Mouse (Mus musculus): ENCODE data around the gene Ifnab. TPM values are rescaled to one million over a fixed set of nuclear protein-coding genes. Genes with fewer than 3 reads are reported as not detected.

Gene Ifnab
- polyA plus RNA-seq, 1 experiment from 2014 or later: not detected

- 89% methylated on average over 1 of the region's 1 CpGs for WGBS
- Histone ChIP-seq H3K4me1 (ENCODE audit: control insufficient read depth, insufficient read depth, low read depth, low read length) (no peaks in the 10 kb centered on the region), H3K9ac (ENCODE audit: low read depth, low read length) (no peak overlapping the region), H3K4me2 (ENCODE audit: low read length) (no peak overlapping the region), H3K9me3 (ENCODE audit: control insufficient read depth, low read length) (no peaks in the 10 kb centered on the region), H3K36me3 (ENCODE audit: control insufficient read depth, insufficient read depth, low read length) (no peaks in the 10 kb centered on the region), H3K27me3 (replicated peaks; ENCODE audit: control insufficient read depth, insufficient read depth, low read length) (no peaks in the 10 kb centered on the region), H3K27ac (ENCODE audit: low read depth, low read length) (no peak overlapping the region), H3K4me3 (ENCODE audit: low read length) (no peak overlapping the region)
- no peak for ATAC-seq
Observed at GRCm38 (mm10) chr4:88692537-88692936, 1.4 kb upstream of the Ifnab start.

DNA sequence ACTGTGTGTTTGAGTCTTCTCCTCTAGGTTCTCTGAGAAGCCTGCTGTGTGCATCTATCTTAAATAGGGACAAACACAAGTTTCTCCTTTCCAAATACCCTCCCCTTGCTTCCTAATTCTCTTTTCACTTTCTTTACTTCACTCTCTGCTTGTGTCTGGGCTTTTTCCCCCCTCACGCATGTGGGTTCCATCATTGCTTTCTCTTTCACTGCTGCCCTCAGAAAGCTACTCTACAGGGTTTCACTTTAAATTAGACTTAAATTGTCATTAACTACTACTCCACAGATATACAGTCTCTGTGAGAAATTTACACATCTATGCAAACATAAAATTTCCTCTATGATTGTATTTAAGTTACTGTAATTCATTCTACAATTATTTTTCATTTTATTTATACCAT lies 7.3 kb downstream of the Ifnab start, which contains the start of gene Ifna2:
Gene Ifna2, minus strand, starts transcription at position 101 of the 400 bp plus-strand sequence.
- Histone ChIP-seq H3K27me3 (replicated peaks; ENCODE audit: control insufficient read depth, insufficient read depth, low read length) (no peaks in the 10 kb centered on the region), H3K4me3 (ENCODE audit: low read length) (no peak within 1 kb of the TSS), H3K9me3 (ENCODE audit: control insufficient read depth, low read length) (no peaks in the 10 kb centered on the region), H3K36me3 (ENCODE audit: control insufficient read depth, insufficient read depth, low read length) (no peaks in the 10 kb centered on the region), H3K4me1 (ENCODE audit: control insufficient read depth, insufficient read depth, low read depth, low read length) (no peaks in the 10 kb centered on the region), H3K4me2 (ENCODE audit: low read length) (no peak within 1 kb of the TSS), H3K27ac (ENCODE audit: low read depth, low read length) (no peak within 1 kb of the TSS), H3K9ac (ENCODE audit: low read depth, low read length) (no peak within 1 kb of the TSS)
- no peak for ATAC-seq
- WGBS: 94% methylated on average over 1 of the region's 1 CpGs

GRCm38 (mm10) chr4:88681353-88681752 lies 9.8 kb downstream of the Ifnab start:
- H3K9me3 ChIP-seq (ENCODE audit: control insufficient read depth, low read length): no peaks in the 10 kb centered on the region
- H3K4me2 ChIP-seq (ENCODE audit: low read length): no peak overlapping the region
- H3K27me3 ChIP-seq (replicated peaks; ENCODE audit: control insufficient read depth, insufficient read depth, low read length): no peaks in the 10 kb centered on the region
- H3K4me1 ChIP-seq (ENCODE audit: control insufficient read depth, insufficient read depth, low read depth, low read length): no peaks in the 10 kb centered on the region
- H3K9ac ChIP-seq (ENCODE audit: low read depth, low read length): no peak overlapping the region
- no peaks in the 10 kb centered on the region for H3K36me3 ChIP-seq (ENCODE audit: control insufficient read depth, insufficient read depth, low read length)
- no peak for ATAC-seq
- H3K27ac ChIP-seq (ENCODE audit: low read depth, low read length): no peak overlapping the region
- WGBS: 77% methylated on average over 3 of the region's 3 CpGs
- H3K4me3 ChIP-seq (ENCODE audit: low read length): no peak overlapping the region

GRCm38 (mm10) chr4:88680362-88680761 lies 10.8 kb downstream of the Ifnab start:
- H3K27ac ChIP-seq (ENCODE audit: low read depth, low read length): no peak overlapping the region
- no peak overlapping the region for H3K4me3 ChIP-seq (ENCODE audit: low read length)
- H3K9ac ChIP-seq (ENCODE audit: low read depth, low read length): no peak overlapping the region
- H3K27me3 ChIP-seq (replicated peaks; ENCODE audit: control insufficient read depth, insufficient read depth, low read length): no peaks in the 10 kb centered on the region
- no peaks in the 10 kb centered on the region for H3K4me1 ChIP-seq (ENCODE audit: control insufficient read depth, insufficient read depth, low read depth, low read length)
- no peaks in the 10 kb centered on the region for H3K9me3 ChIP-seq (ENCODE audit: control insufficient read depth, low read length)
- H3K4me2 ChIP-seq (ENCODE audit: low read length): no peak overlapping the region
- 49% methylated on average over 8 of the region's 8 CpGs for WGBS
- no peak for ATAC-seq
- H3K36me3 ChIP-seq (ENCODE audit: control insufficient read depth, insufficient read depth, low read length): no peaks in the 10 kb centered on the region

DNA sequence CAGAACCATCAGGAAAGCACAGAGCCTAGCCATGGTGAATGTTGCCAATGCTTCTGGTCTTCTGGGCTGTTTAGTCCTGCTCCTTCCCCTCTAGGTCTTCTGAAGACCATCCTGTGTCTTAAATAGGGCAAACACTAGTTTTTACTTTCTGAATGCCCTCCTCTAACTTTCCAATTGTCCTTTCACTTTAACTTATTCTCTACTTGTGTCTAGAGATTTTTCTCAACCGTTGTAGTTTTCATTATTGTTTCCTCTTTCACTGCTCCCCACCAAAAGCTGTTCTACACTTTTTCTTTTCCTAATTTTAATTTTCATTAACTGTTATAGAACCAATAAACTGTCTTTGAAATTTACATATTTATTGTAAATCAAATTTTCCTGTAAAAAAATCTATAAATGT lies 14.3 kb downstream of the Ifnab start, which contains the start of gene Ifna16:
Gene Ifna16, minus strand, starts transcription at position 101 of the 400 bp plus-strand sequence.
- H3K9ac ChIP-seq (ENCODE audit: low read depth, low read length): no peak within 1 kb of the TSS
- no peak within 1 kb of the TSS for H3K27ac ChIP-seq (ENCODE audit: low read depth, low read length)
- no peaks in the 10 kb centered on the region for H3K36me3 ChIP-seq (ENCODE audit: control insufficient read depth, insufficient read depth, low read length)
- WGBS: 91% methylated on average over 1 of the region's 1 CpGs
- no peak within 1 kb of the TSS for H3K4me3 ChIP-seq (ENCODE audit: low read length)
- no peaks in the 10 kb centered on the region for H3K4me1 ChIP-seq (ENCODE audit: control insufficient read depth, insufficient read depth, low read depth, low read length)
- no peaks in the 10 kb centered on the region for H3K27me3 ChIP-seq (replicated peaks; ENCODE audit: control insufficient read depth, insufficient read depth, low read length)
- no peak for ATAC-seq
- no peaks in the 10 kb centered on the region for H3K9me3 ChIP-seq (ENCODE audit: control insufficient read depth, low read length)
- no peak within 1 kb of the TSS for H3K4me2 ChIP-seq (ENCODE audit: low read length)

GRCm38 (mm10) chr4:88655461-88655860 lies 35.7 kb downstream of the Ifnab start:
- 59% methylated on average over 1 of the region's 1 CpGs for WGBS
- no peak overlapping the region for H3K9ac ChIP-seq (ENCODE audit: low read depth, low read length)
- no peak overlapping the region for H3K4me3 ChIP-seq (ENCODE audit: low read length)
- no peak overlapping the region for H3K4me2 ChIP-seq (ENCODE audit: low read length)
- H3K4me1 ChIP-seq (ENCODE audit: control insufficient read depth, insufficient read depth, low read depth, low read length): no peaks in the 10 kb centered on the region
- no peaks in the 10 kb centered on the region for H3K9me3 ChIP-seq (ENCODE audit: control insufficient read depth, low read length)
- H3K27me3 ChIP-seq (replicated peaks; ENCODE audit: control insufficient read depth, insufficient read depth, low read length): no peaks in the 10 kb centered on the region
- no peak for ATAC-seq
- no peaks in the 10 kb centered on the region for H3K36me3 ChIP-seq (ENCODE audit: control insufficient read depth, insufficient read depth, low read length)
- H3K27ac ChIP-seq (ENCODE audit: low read depth, low read length): no peak overlapping the region

- WGBS: 74% methylated on average over 3 of the region's 3 CpGs
- Histone ChIP-seq H3K9ac (ENCODE audit: low read depth, low read length) (no peak overlapping the region), H3K9me3 (ENCODE audit: control insufficient read depth, low read length) (no peaks in the 10 kb centered on the region), H3K4me2 (ENCODE audit: low read length) (no peak overlapping the region), H3K4me3 (ENCODE audit: low read length) (no peak overlapping the region), H3K4me1 (ENCODE audit: control insufficient read depth, insufficient read depth, low read depth, low read length) (no peaks in the 10 kb centered on the region), H3K36me3 (ENCODE audit: control insufficient read depth, insufficient read depth, low read length) (no peaks in the 10 kb centered on the region), H3K27ac (ENCODE audit: low read depth, low read length) (no peak overlapping the region), H3K27me3 (replicated peaks; ENCODE audit: control insufficient read depth, insufficient read depth, low read length) (no peaks in the 10 kb centered on the region)
- no peak for ATAC-seq
Observed at GRCm38 (mm10) chr4:88653644-88654043, 37.5 kb downstream of the Ifnab start.

- Histone ChIP-seq H3K4me1 (ENCODE audit: control insufficient read depth, insufficient read depth, low read depth, low read length) (no peaks in the 10 kb centered on the region), H3K27me3 (replicated peaks; ENCODE audit: control insufficient read depth, insufficient read depth, low read length) (no peaks in the 10 kb centered on the region), H3K9me3 (ENCODE audit: control insufficient read depth, low read length) (no peaks in the 10 kb centered on the region), H3K36me3 (ENCODE audit: control insufficient read depth, insufficient read depth, low read length) (no peaks in the 10 kb centered on the region), H3K4me2 (ENCODE audit: low read length) (no peak within 1 kb of the TSS), H3K27ac (ENCODE audit: low read depth, low read length) (no peak within 1 kb of the TSS), H3K9ac (ENCODE audit: low read depth, low read length) (no peak within 1 kb of the TSS), H3K4me3 (ENCODE audit: low read length) (no peak within 1 kb of the TSS)
- ATAC-seq: no peak
- whole genome bisulfite sequencing: 69% methylated on average over 2 of the region's 2 CpGs
Observed at GRCm38 (mm10) chr4:88644359-88644758, 46.8 kb downstream of the Ifnab start, which contains the start of gene Ifna13. Gene Ifna13 (minus strand): TSS chr4:88644459.

GRCm38 (mm10) chr4:88642526-88642925 lies 48.6 kb downstream of the Ifnab start:
- H3K36me3 ChIP-seq (ENCODE audit: control insufficient read depth, insufficient read depth, low read length): no peaks in the 10 kb centered on the region
- H3K27me3 ChIP-seq (replicated peaks; ENCODE audit: control insufficient read depth, insufficient read depth, low read length): no peaks in the 10 kb centered on the region
- H3K4me1 ChIP-seq (ENCODE audit: control insufficient read depth, insufficient read depth, low read depth, low read length): no peaks in the 10 kb centered on the region
- no peaks in the 10 kb centered on the region for H3K9me3 ChIP-seq (ENCODE audit: control insufficient read depth, low read length)
- no peak for ATAC-seq
- no peak overlapping the region for H3K9ac ChIP-seq (ENCODE audit: low read depth, low read length)
- H3K4me2 ChIP-seq (ENCODE audit: low read length): no peak overlapping the region
- no peak overlapping the region for H3K27ac ChIP-seq (ENCODE audit: low read depth, low read length)
- H3K4me3 ChIP-seq (ENCODE audit: low read length): no peak overlapping the region
- 31% methylated on average over 2 of the region's 2 CpGs for WGBS

All from hindbrain, embryonic 16.5 days (tissue).